Mouse (Mus musculus) thymus, postnatal 10 days (tissue): ENCODE results near the gene Foxj3.
"Not testable (repeated sequence)": the region's sequence is repeated elsewhere in the genome, so short reads cannot be mapped to it uniquely, and the experiment has no call there.

ENCODE experiments used
- DNase-seq, 2 experiments: peaks; one replicate each; pipeline ENCODE4 v3.0.0; 2021; ENCODE audit warnings: low spot score in 2 of 2

Foxj3 gene

GRCm38 (mm10) chr4:119572682-119573081 is 35.9 kb downstream of the Foxj3 start:
- DNase-seq, result no peak

GRCm38 (mm10) chr4:119574504-119574903 is 37.7 kb downstream of the Foxj3 start:
- DNase-seq, result no peak

- no peak for DNase-seq
Observed at GRCm38 (mm10) chr4:119575459-119575858, 38.7 kb downstream of the Foxj3 start.

DNA sequence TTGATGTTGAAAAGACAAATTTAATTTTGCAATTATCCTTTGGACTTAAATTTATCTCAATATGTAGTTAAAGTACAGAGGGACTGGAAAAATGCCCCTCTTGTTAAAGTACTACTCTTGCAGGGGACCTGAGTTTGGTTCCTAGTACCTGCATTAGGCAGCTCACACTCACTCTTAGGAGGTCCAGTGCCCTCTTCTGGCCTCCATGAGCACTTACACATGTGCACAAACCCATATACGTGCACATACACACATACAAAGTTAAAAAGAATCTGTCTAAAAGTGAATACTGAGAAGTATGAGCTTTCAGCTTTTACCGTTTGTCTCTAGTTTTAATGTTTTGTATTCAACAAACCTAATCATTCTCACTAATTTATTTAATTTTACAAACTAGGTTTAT is 51.2 kb downstream of the Foxj3 start:
- DNase-seq, result no peak

DNA sequence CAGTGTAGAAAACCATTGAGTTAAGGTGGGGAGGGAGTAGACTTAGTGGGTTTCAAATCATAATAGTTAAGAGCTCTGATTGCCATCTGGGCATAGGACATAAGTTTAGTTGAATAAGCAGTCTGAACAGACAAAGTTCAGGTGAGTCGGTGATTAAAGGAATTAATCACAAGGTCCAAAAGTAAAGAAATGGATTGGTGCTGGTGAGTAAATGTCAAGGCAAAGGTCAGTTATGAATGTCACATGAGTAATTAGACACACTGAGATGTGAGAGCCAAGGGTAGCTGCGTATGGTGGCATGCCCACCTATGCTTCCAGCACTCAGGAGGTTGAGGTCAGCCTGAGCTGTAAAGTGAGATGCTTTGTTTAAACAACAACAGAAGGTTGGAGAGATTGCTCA is 52.6 kb downstream of the Foxj3 start:
- no peak for DNase-seq

- no peak for DNase-seq
Observed at GRCm38 (mm10) chr4:119590027-119590426, 53.2 kb downstream of the Foxj3 start.

- DNase-seq, result no peak
Observed at GRCm38 (mm10) chr4:119592479-119592878, 55.7 kb downstream of the Foxj3 start.

GRCm38 (mm10) chr4:119594331-119594730 is 57.5 kb downstream of the Foxj3 start:
- no peak for DNase-seq

DNA sequence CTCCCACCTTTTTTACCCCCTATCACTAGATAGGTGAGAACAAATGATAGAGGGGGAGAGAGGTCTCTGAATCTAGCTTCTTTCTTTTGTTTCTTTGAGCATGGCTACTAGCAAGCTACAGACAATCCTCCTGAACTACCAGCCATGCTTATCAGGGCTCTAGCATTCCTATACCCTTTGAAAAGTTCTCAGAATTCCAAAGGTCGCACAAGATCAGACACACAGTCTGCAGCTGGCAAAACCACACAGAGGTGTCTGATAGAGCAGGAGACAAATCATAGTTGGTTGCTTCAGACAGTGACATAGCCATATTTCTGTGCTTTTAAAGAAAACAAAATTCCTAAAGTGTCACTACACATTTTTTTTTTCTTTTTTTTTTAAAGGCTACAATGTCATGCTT is 62.8 kb downstream of the Foxj3 start:
- no peak for DNase-seq

DNA sequence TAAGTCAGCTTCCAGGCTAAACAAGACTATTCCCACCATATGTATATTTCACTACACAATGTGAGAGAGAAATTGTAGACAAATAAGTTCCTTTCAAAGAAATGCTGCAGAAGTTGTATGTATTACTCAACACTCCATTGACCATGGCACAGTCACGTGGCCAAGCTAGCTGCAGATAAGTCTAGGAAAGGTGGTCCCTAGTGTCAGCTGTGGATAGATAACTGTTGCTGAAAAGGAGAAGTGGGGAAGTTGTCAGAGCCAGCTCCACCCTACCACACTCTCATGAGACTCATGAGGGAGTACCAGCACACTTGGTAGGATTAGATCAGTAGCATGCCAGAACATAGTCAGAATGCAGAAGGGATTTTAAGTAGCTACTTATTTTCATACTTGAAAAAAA is 72.7 kb downstream of the Foxj3 start:
- no peak for DNase-seq

- no peak for DNase-seq
Observed at GRCm38 (mm10) chr4:119614078-119614477, 77.3 kb downstream of the Foxj3 start.

DNA sequence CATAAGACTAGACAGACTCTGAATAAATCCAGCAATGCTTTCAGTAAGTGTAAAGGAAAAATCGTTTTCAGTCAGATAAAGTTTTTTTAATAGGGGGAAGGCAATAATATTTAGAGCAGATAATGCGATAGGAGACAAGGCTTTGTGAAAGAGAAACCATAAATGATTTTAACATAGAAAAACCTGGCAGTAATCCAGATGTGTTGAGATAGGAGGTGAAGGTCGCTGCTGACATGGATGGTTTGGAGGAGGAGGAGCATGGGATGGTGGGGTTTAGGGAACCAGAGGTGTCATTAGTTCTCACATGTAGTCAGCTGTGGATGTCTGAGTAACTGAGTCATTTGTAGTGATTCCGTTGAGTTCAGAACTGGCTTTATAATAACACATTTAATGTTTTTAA is 77.9 kb downstream of the Foxj3 start:
- DNase-seq, result no peak

GRCm38 (mm10) chr4:119626081-119626645 is 89.4 kb downstream of the Foxj3 start:
- DNase-seq, result no peak

DNA sequence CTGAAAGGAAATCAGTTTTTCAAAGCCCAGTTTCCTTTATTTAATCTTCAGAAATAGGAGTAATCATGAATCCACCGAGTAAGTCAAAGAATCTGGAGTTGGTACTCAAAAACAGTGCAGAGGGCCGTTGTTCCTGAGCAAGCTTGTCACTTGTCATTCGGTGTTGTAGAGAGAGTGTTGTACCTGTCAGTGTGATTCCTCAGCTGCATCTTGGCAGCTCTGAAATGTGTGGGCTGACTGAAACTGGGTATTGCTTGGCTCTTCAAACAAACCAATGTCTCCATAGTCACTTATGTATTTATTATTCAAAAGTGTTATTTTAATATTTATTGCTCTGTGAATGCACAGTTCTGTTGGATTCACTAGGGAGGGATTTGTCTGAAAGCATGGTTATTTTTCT is 90.1 kb downstream of the Foxj3 start:
- DNase-seq, result no peak

DNA sequence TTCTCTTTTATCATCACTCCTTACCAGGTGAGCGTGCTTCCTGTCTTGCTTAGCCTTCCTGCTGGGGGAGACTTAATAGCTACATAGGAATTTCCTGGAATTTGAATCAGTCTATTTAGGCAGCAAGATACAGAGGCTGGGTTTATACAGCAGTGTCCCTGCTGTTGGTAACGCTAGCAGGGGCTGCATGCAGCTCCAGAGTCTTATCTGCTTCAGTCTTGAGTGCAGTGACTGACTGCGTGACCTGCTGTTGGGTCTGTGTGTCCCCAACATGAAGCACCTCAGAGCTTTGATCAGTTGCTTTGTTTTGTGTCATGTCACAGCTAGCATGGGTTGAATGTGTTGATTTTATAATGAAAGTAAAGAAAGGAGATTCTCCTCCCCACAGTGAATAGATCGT is 90.5 kb downstream of the Foxj3 start:
- no peak for DNase-seq

- DNase-seq, result not testable (repeated sequence)
Observed at GRCm38 (mm10) chr4:119628363-119628762, 91.6 kb downstream of the Foxj3 start.

GRCm38 (mm10) chr4:119631115-119631919 is 94.5 kb downstream of the Foxj3 start:
- DNase-seq, result peak in 1 of 2 experiments; percentile 42

DNA sequence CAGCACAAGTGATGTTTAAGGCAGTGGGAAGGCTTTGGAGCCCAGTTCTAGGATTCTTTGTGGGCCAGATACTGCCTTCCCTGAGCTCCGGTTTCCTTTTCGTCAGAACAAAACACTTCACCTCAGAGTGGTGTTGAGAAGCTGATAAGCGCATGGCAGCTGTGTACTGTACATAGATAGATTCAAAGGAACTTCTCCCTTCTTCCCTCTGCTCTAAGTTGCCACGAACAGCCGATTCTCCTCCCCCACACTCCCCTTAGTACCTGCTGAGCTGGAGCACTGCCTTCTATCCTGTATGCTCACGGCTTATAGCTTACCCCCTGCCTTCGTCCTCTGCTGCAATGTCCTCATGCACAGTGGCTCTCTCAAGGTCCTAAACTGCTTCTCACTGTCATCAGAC is 95.9 kb downstream of the Foxj3 start:
- DNase-seq, result no peak

GRCm38 (mm10) chr4:119633342-119633741 is 96.5 kb downstream of the Foxj3 start:
- DNase-seq, result no peak

- DNase-seq, result no peak
Observed at GRCm38 (mm10) chr4:119633948-119634347, 97.1 kb downstream of the Foxj3 start.

GRCm38 (mm10) chr4:119634908-119635660 is 98.3 kb downstream of the Foxj3 start:
- no peak for DNase-seq

DNA sequence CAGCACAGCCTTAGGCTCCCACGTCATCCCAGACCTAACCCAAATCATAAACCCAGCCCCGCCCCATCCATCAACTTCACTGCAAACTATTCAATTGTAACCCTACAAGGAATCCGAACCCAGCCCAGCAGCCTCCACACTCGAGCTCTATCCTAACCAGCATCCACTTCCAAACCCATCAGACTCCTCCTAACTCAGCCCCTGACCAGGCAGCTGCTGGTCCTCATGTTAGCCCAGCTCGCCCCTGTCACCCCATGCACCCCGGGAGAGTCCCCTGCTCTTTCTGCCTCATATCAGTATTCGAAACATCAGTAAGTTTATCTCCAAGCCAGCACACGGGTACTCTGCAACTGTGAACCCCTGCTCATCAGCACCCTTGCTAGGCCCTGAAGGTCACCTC is 98.9 kb downstream of the Foxj3 start:
- DNase-seq, result no peak

DNA sequence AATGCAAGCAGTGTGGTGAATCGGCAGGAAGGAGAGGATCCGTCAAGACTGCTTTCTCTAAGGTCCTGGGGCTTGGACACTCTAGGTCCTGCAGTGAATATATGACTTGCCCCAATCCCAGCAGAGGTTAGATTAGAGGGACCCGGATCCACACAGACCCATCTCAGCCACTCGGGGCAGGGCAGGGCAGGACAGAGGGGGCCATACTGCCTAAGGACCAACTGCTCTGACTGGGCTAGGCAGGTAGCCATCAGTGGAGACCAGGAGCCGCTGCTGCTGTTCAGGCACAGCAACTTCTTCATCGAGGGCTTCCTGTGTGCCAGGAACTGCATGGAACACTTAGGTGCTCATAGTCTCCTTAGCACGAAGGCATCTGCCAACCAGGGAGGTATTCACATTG is 99.9 kb downstream of the Foxj3 start:
- no peak for DNase-seq
